Mouse (Mus musculus) liver, adult 2 months (tissue): Measurements from ENCODE around the gene Pip4k2b.

Source experiments
- CTCF ChIP-seq: fragments of 200-500 bp; IDR thresholded peaks from 2 replicates; pipeline ENCODE4 v1.5.1; 2011; ENCODE audit warnings: low read depth, low read length, control low read depth
- POLR2A ChIP-seq: fragments of 200-500 bp; IDR thresholded peaks from 2 replicates; pipeline ENCODE4 v1.6.1; 2011; ENCODE audit warnings: low read length, control low read depth; ENCODE audit not compliant: insufficient read depth; ENCODE audit errors: extremely low read depth

- TF ChIP-seq CTCF (no peak), POLR2A (no peak)
These were observed 43.5 kb upstream of the Pip4k2b start for GRCm38 (mm10) chr11:97787961-97788360.
